Mouse (Mus musculus): Measurements from ENCODE around the gene Dph7.

DNA sequence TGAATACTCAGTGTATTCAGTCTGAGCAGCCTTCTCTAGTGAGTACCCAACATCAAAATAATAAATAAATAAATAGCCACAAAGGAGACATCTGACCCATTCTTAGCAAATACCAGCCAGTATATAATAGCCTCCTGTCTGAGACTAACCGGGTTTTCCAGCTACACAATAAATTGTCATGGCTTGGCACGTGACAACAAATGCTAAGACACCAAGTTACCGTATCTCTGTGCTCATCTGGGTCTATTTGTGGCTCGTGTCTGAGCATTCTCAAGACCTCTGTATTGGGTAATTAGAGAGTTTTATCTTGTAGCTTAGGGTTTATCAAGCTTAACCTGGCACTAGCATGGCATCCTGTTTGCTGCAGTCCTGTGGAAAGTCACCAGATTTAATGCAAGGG lies 20.1 kb upstream of the Dph7 start:
- no peak for TF ChIP-seq GATA1 (IDR thresholded peaks at IDR 0.05; ENCODE audit: borderline replicate concordance, low read length)
- TF ChIP-seq FLI1 (IDR thresholded peaks at IDR 0.05; ENCODE audit: low read length), result no peak

Data from megakaryocyte, embryonic 14.5 days (primary cell).